Mouse (Mus musculus) urinary bladder, postnatal 14 days (tissue): ENCODE measurements around the gene Gm867.

Experiments
- DNase-seq: peaks from one replicate; pipeline ENCODE4 v3.0.0; 2021; ENCODE audit warnings: low spot score

The Gm867 gene

GRCm38 (mm10) chr10:75897373-75897772 is 43.1 kb downstream of the Gm867 start:
- peak; percentile 76 for DNase-seq

DNA sequence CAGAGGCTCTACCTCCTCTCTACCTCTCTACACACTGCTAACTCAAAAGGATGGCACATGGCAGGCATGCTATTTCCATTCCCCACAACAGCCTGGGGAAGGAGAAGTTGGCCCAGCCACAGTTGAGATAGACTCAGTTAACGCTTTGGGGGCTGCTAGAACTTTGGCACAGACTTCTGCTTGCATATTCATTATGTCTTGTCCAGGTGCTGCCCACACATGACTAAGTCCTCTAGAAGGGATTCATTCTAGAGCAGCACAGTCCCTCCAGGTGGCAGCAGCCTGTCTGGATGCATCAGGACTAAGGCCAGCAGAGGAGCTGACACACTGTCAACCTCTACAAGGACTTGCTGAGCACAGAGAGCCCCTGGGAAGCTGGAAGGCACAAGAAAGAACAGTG is 44.3 kb downstream of the Gm867 start:
- no peak for DNase-seq

DNA sequence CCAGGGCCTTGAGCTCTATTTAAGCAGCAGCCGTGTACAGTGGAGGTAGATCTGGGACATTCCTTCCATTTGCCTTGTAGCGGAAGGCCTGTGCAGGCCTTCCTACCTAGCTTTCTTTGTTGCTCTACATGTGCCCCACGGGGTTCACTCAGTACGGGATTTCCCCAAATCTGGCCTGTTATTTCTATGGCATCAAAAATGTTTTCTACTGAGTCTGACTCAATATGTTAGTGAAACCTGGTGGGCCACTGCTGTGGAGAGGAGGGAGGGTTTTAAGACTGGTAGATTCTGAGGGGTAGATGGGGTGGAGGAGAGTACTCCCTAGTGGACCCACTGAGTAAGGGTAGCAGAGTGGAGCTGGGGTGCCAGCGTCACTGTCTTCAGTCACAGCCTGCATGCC is 44.7 kb downstream of the Gm867 start:
- DNase-seq, result no peak

GRCm38 (mm10) chr10:75894601-75895000 is 45.9 kb downstream of the Gm867 start:
- DNase-seq, result no peak

DNA sequence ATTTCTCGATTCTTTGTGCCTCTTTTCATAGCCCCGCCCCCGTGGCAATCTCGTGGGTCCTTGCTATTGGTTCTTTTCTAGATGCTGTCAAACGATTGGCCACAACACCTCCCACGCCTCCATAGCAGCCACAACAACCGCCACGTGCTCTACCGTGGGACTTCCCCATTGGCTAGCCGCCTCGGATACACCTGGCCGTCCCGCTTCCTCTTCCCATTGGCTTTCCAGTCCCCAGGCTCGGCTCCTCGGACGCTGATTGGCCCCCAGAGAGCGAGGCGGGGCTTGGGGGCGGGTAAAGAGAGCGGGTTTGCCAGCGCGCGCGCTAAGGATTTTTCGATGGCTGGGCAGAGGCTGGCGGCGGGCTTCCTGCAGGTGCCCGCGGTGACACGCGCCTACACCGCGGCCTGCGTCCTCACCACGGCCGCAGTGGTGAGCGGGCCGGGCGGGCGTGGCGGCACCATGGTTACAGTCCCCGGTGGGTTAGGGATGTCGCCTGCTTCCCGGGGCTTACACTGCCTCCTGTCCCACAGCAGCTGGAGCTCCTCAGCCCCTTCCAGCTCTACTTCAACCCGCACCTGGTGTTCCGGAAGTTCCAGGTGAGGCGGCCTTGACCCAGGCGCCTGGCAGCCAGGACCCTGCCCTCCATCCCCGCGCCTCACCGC is 47.3 kb downstream of the Gm867 start, which contains the start of gene Derl3:
Gene Derl3 (plus strand): TSS at position 325 of the 662 bp plus-strand sequence.
- DNase-seq, result peak; percentile 93

GRCm38 (mm10) chr10:75889406-75890153 is 50.9 kb downstream of the Gm867 start:
- peak; percentile 16 for DNase-seq
